Mouse (Mus musculus) cerebellum, postnatal 14 days (tissue): ENCODE results near the gene Apold1.
A peak's percentile ranks its signal among the peaks of the same experiment; 100 is the strongest.

Experiments used
- DNase-seq, 2 experiments: peaks; one replicate each; pipeline ENCODE4 v3.0.0; 2021; ENCODE audit warnings: mixed read lengths in 2 of 2

The Apold1 gene

DNA sequence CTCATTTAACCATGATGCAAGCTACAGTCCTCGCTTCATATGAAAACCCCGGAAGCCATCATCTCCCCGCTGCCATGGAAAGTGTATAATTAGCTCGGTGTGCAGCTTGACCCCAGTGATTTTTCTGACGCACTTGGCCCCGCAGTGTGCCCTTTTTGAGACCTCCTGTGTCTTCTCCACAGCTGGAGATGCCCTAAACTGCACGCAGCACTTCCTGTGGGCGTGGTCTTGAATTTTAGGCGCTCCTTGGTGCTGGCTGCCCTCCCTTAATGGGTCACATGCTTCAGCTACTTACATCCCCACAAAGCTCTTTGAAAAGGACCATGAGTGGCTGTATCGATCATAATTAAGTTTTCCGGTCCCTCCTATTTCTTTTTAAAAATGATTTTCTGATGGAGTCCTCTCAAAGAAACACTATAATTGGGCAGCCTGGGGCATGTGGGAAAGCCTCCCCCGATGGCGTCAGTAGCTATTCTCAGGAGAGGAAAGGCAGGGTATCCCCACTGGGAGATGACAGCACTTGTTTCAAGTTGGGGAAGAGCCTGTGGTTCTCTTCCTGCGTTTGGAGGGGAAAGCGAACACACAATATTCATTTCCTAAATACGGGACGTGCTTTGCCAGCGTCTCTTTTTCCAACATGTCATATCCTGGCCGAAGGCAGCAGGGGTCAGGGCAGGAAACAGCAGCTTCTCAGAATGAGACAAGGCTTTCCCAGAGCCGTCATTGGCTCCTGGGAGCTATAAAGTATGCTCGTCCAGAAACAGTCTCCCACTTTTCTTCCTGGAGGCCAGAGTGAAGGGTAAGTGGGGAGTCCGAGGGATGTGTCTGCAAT lies at the start of gene Apold1:
Apold1 (plus strand) TSS at position 488 of the 832 bp plus-strand sequence.
- DNase-seq: no peak

DNA sequence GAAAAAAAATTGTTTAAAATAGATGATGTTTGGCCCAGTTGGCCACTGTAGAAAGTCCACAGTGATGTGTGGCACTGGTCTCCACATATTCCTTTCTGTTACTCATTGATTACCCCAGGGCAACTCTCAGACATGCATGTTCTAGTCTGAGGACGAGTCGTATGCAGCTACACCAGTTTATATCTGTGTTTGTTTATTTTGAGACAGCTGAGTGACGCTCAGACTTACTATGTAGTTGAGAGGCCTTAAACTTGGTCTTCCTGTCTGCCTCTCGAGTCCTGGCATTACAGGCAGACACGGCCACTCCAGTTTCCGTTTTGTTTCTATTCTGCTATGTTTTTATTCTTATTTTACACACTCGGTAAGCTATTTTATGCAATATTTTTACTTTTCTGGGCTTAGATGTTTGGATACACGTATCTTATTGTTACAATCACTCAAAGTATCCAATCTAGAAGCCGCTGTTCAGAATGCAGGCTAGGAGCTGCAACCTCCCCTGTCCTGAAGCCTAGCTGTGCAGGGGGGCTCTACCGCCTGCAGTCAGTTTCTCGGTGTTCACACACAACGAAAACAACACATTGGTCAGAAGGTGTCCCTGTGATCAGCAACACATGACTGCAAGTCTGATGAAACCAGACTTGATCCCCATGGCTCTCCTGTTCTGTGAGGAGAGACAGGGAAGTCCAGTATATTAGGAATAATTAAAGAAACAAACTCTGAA lies 48.9 kb upstream of the Apold1 start:
- no peak for DNase-seq

DNA sequence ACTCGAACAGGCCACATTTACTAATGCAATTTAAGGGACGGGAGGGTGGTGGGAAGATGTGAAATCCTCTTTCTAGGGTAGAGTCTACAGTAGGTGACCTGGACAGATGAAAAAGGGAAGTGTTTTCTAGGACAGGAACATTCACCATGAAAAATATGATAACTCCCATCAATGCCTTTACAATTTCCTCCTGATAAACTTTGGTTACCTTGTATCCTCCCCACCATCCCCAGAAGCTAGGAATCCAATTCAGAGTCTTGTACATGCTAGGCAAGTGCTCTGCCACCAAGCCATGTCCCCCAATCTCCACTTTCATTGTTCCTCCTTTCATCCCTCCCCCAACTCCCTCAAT lies 48.3 kb upstream of the Apold1 start:
- no peak for DNase-seq

GRCm38 (mm10) chr6:134934305-134934704 lies 47.2 kb upstream of the Apold1 start:
- DNase-seq: no peak

DNA sequence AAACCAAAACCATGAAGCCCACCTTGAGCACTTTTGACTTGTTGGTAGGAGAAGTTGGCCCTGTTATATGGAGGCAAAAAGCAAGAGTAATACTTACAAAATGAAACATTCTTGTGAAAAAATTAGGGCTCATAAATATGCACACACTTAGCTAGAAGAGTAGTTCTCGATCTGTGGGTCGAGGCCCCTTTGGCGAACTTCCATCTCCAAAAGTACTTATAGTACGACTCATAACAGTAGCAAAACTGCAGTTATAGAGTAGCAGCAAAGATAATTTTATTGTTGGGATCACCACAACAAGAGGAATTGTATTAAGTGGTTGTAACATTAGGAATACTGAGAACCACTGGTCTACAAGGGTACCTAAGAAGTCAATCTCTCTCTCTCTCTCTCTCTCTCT lies 41.7 kb upstream of the Apold1 start:
- no peak for DNase-seq

DNA sequence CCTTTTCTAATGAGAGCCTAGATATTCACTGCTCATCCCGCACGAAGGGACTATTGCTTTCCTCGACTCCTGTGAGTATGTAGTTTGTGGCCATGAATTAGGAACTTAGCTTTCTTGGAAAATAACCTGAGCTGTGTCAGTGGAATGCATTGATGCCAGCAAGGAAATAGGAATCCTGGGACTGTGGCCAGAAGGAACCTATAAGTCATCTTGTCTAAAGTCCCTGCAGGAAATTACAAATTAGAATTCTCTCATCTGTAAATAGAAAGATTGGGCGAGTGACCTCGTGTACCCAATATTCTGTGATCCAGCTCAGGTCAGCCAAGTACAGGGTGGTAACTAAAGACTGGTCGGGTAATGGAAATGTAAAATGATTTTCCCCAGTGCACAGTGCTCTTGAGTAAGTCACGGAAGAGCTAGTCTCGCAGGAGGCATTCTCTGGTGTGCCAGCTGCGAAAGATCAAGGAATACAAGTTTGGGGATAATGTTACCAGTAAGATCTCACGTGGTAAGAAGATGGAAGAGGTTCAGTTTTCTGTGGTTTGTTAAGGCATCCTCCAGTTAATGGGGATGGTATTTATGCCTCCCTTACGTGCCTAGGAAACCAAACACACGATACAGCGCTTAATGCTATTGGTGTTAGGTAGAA lies 37.6 kb upstream of the Apold1 start:
- DNase-seq: no peak

GRCm38 (mm10) chr6:134946054-134946453 lies 35.5 kb upstream of the Apold1 start:
- DNase-seq: no peak

DNA sequence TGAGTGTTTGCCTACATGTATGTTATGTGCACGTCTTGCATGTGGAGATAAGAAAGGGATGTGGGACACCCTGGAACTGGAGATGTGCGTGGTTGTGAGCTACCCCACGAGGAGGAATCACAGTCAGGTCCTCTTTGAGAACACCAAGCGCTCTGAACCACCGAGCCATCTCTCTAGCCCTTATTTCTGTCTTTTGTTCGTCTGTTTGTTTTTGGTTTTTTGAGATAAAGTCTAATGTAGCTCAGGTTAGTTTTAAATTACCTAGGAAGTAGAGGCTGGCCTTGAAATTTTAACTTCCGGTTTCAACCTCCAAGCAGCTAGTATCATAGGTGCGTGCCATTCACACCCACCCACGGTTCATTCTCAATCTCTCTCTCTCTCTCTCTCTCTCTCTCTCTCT lies 34.7 kb upstream of the Apold1 start:
- DNase-seq: no peak

DNA sequence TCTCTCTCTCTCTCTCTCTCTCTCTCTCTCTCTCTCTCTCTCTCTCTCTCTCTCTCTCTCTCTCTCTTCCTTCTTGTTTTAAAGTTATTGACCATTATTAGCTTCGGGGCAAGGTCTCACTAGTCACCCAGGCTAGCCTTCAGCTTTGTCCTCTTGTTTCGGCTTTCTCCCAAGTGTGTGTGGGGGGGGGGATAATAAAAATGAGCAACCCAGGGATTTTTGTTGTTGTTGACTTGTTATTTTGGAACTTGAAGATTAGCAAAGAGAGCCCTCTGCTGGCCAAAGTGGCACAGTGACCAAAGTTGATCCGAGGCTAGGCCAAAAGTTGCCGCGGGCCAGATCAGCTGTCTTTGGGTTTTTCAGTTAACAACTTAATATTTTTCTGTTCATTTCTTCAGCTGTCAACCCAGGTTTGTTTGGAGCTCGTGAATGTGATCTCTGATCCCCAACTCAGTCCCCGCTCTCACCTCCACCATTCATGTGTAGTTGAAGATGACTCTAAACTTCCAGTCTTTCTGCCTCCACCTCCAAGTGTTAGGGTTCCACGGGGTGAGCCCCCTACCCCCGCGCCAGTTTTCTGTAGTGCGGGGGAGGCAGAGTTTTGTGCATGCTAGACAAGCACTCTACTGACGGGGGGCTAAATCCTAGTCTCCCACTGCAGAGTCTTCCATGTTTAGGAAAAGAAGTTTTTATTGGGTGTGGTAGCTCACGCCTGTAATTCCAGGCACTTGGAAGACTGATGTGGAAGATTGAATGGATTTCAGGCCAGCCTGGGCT lies 34.0 kb upstream of the Apold1 start:
- peak; percentile 82 to 83 for DNase-seq

DNA sequence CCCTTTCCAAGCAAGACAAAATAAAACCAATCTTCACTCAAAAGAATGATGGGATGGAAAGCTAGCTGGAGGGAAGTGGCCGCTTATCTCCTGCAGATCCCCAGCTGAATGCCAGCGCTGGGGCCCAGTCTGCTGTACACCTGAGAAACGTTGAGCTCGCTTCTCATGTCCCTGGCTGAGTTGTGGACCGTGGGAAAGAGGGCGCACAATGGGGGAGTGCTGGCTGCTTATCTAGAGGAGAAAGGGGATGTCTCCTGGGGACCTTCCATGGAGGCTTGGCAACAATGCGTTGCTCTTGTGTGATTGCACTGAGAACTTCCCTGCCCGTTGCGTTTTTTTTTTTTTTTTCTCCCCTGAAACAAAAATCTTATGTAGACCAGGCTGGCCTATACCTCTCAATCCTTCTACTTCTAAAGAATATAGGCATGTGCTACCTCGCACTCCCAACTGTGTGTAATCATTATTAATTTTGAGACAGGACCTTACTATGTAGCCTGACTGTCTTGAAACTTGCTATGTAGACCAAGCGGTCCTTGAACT lies 32.9 kb upstream of the Apold1 start:
- DNase-seq: no peak

DNA sequence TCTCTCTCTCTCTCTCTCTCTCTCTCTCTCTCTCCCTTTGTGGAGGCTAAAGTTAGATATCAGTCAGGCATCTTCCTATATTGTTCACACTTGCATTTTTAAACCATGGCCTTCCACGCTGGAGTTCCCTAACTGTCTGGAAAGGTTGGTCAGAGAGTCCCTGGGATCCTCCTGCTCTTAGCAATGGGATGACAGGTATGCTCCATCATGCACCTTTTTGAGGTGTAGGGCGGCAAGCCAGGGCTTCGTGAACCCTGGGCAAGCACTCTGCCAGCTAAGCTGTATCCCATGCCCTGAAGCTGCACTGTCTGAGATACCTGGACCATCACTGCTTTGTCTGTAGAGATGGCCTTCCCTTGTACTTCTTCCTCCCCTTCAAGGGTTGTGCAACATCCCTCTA lies 32.3 kb upstream of the Apold1 start:
- no peak for DNase-seq

GRCm38 (mm10) chr6:134951364-134951763 lies 30.2 kb upstream of the Apold1 start:
- no peak for DNase-seq

DNA sequence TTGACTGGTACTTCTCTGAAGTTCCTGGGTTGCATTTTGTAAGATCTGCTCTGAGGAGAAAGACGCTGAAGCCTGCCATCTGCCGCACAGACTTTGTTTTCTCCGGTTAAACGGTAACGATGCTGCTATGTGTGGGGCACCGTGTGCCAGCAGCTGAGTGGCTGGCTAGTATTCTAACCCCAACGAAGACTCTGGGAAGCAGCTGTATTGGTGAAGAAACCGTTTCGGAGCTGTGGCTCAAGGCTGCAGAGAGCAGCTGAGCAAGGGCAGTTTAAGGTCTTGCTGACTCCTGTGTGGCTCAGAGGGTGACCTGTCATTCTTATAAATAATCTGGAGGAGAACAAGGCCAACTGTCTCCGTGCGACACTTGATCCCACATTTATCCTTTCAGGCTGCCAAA lies 27.5 kb upstream of the Apold1 start:
- DNase-seq: no peak

DNA sequence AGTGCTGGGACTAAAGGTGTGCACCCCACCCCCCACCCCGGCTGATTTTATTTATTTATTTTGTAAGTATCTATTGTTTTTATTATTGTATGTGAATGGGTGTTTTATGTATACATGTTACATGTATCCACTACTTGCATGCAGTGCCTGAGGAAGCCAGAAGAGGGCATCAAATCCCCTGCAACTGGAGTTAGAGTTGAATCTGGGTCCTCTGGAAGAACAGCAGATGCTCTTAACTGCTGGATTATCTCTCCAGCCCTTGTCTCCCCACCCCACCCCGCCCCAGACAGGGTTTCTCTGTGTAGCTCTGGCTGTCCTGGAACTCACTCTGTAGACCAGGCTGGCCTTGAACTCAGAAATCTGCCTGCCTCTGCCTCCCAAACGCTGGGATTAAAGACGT lies 25.1 kb upstream of the Apold1 start:
- peak in 1 of 2 experiments; percentile 26 for DNase-seq

DNA sequence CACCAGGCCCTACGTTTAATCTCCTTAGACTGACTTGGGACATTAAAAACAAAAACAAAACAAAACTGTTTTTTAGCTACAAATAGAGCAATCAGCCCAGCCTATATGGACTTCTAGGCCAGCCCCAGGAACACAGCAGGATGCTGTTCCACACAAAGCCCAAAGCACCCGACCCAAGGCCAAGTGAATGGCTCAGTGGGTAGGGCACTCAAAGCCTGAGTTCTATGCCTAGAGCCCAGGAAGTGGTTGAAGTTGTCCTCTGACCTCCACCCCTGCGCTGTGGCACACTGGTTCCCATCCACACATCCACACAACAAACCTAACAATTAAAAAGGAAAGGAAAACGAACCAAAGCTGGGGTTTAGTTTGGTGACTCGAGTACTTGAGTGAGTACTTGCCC lies 20.2 kb upstream of the Apold1 start:
- DNase-seq: no peak

- peak; percentile 13 to 34 for DNase-seq
Observed at GRCm38 (mm10) chr6:134961858-134962517, 19.5 kb upstream of the Apold1 start.

DNA sequence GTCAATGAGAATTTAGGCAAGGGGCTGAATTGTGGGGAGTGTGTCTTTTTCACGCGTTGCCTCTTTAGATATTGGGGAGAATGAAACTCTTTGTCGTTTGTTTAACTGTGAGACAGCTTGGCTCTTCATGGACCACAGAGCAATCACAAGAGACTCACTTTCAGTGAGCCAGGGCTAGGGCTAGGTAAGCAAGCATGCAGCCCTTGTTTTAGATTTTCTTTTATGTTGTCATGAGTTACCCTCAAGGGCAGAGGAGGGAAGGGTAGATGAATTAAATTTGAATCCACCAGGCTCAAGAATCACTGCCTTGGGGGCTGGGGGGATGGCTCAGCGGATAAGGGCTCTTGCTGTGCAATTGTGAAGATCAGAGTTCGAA lies 19.0 kb upstream of the Apold1 start:
- DNase-seq: no peak

GRCm38 (mm10) chr6:134963910-134964309 lies 17.6 kb upstream of the Apold1 start:
- no peak for DNase-seq

DNA sequence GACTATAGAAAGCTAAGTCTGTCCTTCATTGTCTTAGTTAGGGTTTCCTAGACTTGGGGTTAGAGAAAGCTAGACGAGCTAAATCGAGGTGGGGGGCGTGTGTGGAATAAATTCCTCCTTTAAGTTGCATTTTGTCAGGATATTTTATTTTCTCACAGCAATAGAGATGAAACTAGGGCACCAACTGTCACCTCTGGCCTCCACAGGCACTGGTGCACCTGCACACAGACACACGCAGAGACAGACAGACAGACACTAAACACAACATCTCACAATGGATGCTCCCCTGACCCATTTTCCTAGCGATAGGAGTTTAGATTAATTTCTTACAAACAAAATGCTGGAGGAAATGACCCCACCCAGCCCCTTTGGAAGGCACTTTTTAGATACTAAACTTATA lies 14.8 kb upstream of the Apold1 start:
- no peak for DNase-seq

- DNase-seq: no peak
Observed at GRCm38 (mm10) chr6:134968326-134968725, 13.2 kb upstream of the Apold1 start.

- DNase-seq: no peak
Observed at GRCm38 (mm10) chr6:134969498-134969897, 12.0 kb upstream of the Apold1 start.

- no peak for DNase-seq
Observed at GRCm38 (mm10) chr6:134972096-134972495, 9.4 kb upstream of the Apold1 start.
